Mouse (Mus musculus) heart, embryonic 10.5 days (tissue): ENCODE results near the gene Tada1. TPM values are rescaled to one million over a fixed set of nuclear protein-coding genes. Genes with fewer than 3 reads are reported as not detected.

Source experiments
- DNase-seq: peaks from one replicate; pipeline ENCODE4 v3.0.0-alpha.2; 2017; ENCODE audit warnings: low spot score
- H3K27ac ChIP-seq: fragments of 300-500 bp; sonication (generic); 2 replicates; pipeline ENCODE4 v1.5.1; 2016; ENCODE audit warnings: mild to moderate bottlenecking
- H3K27me3 ChIP-seq: fragments of 300-500 bp; sonication (generic); 2 replicates; pipeline ENCODE4 v1.6.1; 2016; ENCODE audit warnings: mild to moderate bottlenecking; ENCODE audit not compliant: poor library complexity, insufficient read depth, severe bottlenecking
- H3K36me3 ChIP-seq: fragments of 300-500 bp; sonication (generic); 2 replicates; pipeline ENCODE4 v1.6.1; 2016; ENCODE audit warnings: mild to moderate bottlenecking, moderate library complexity
- H3K4me1 ChIP-seq: fragments of 300-500 bp; sonication (generic); 2 replicates; pipeline ENCODE4 v1.6.1; 2016; ENCODE audit warnings: mild to moderate bottlenecking
- H3K4me3 ChIP-seq: fragments of 300-500 bp; sonication (generic); 2 replicates; pipeline ENCODE4 v1.5.1; 2016; ENCODE audit warnings: mild to moderate bottlenecking, moderate library complexity
- H3K9me3 ChIP-seq: fragments of 300-500 bp; sonication (generic); 2 replicates; pipeline ENCODE4 v1.6.1; 2016; ENCODE audit warnings: mild to moderate bottlenecking, moderate library complexity
- WGBS: fragments of 180-500 bp; shearing (Covaris S2); methylation state at CpG from one replicate; pipeline ENCODE4 v1.1.7; 2016; 5-methylcytosine and 5-hydroxymethylcytosine counted together
- polyA plus RNA-seq: library from polyadenylated mRNA; unstranded; fragments of >200 nt; fragmentation: Nextera tagmentation; extraction: Ambion mirVana; gene quantifications from 2 replicates; pipeline ENCODE4 v1.2.1, GENCODE M21; 2016

The Tada1 gene
- 35.6 and 44.5 TPM in 2 replicates for polyA plus RNA-seq

DNA sequence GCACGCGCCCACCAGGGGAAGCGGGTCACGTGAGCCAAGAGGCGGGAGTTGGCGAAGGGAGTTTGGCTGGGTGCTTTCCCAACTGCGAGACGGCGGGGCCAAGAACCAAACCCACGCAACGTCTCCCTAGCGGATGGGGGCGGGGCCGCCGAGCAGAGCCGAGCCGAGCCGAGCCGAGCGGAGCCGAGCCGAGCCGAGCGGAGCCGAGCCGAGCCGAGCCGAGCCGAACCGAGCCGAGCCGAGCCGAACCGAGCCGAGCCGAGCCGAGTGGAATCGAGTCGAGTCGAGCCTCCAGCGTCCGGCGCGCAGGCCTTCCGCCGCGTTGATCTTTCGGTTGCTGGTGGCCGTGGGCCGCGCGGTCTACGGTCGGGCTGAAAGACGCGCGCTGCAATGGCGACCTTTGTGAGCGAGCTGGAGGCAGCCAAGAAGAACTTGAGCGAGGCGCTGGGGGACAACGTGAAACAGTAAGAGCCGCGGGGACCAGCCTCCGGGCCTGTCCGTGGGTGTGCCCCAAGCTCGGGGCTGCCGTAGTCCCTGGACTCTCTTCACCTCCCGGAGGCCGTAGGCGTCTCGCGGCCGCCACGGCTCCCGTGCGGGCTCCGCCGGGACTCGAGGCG lies at the start of gene Tada1:
TSS of gene Tada1 (plus strand) at position 85 of the 617 bp plus-strand sequence.
- Histone ChIP-seq H3K27ac (peak within 1 kb of the TSS; percentile 99), H3K9me3 (no peaks in the 10 kb centered on the region), H3K36me3 (peaks cover 22% of the 10 kb centered on the region), H3K4me1 (peaks cover 7% of the 10 kb centered on the region), H3K4me3 (peak within 1 kb of the TSS; percentile 100), H3K27me3 (no peaks in the 10 kb centered on the region)
- WGBS, result under 1% methylated on average over 81 of the region's 81 CpGs
- peak; percentile 97 for DNase-seq

DNA sequence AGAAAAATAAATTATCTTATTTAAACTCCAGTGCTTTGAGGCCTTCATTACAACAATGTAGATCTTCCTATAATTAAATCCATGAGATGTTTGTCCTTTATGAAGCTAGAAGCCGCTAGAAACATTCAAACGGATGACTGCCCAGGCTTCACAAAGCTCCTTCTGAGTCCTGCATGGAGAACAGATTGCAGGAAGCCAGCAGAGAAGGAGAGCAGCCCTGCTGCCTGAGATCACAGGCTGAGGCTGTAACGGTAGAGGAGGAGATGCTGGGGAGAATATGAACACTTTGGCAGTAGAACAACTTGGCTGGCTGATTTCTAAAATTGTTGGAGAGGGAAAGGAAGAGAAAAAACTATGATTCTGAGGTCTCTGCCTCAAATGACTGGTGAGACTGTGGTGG lies 48.1 kb upstream of the Tada1 start:
- Histone ChIP-seq H3K4me1 (no peaks in the 10 kb centered on the region), H3K36me3 (no peaks in the 10 kb centered on the region), H3K27me3 (no peaks in the 10 kb centered on the region), H3K9me3 (no peaks in the 10 kb centered on the region), H3K27ac (no peak overlapping the region), H3K4me3 (no peak overlapping the region)
- WGBS, result 69% methylated on average over 3 of the region's 3 CpGs
- no peak for DNase-seq

DNA sequence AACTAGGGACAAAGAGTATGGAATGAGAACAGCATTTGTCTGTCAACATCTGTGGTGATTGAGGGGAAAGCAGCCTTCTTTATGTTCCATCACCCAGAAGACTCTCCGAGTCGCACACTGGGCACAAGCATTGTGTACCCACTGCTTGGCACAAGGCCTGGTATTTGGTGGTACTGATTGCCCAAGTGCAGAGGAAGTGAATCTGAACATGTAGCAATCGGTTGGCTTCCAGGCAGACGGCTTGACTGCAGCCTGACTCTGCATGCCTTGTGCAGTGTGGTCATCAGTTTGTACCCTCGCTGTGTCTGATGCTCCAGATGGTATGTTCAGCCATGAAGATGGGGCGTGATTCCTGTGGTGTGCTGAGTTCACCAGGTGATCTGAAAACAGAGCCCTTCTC lies 39.8 kb upstream of the Tada1 start:
- H3K4me3 ChIP-seq, result no peak overlapping the region

DNA sequence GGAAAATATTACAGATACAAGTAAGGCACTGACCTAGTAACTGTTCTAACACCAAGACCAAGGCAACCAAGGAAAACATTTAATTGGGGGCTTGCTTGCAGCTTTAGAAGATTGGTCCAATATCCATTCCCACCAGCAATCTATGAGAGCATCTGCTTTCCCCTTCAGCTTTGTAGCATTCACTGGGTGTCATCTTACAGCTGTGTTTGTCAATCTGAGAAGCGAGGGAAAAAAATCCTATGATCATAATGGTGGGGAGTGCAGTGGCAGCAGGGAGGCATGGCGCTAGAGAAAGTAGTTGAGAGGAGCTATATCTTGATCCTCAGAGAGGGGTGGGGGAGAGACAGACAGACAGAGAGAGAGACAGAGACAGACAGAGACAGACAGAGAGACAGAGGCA lies 36.8 kb upstream of the Tada1 start:
- Histone ChIP-seq H3K9me3 (no peaks in the 10 kb centered on the region), H3K4me1 (no peaks in the 10 kb centered on the region), H3K27me3 (no peaks in the 10 kb centered on the region), H3K4me3 (no peak overlapping the region), H3K27ac (no peak overlapping the region), H3K36me3 (no peaks in the 10 kb centered on the region)
- WGBS, result 64% methylated on average over 2 of the region's 2 CpGs
- peak; percentile 10 for DNase-seq

More for the DNA sequence above, 39.8 kb upstream of the Tada1 start:
- no peaks in the 10 kb centered on the region for H3K27me3 ChIP-seq
- no peak overlapping the region for H3K27ac ChIP-seq
- whole genome bisulfite sequencing, result 80% methylated on average over 6 of the region's 6 CpGs
- H3K4me1 ChIP-seq, result no peaks in the 10 kb centered on the region
- DNase-seq, result peak; percentile 58
- no peaks in the 10 kb centered on the region for H3K36me3 ChIP-seq
- H3K9me3 ChIP-seq, result no peaks in the 10 kb centered on the region

DNA sequence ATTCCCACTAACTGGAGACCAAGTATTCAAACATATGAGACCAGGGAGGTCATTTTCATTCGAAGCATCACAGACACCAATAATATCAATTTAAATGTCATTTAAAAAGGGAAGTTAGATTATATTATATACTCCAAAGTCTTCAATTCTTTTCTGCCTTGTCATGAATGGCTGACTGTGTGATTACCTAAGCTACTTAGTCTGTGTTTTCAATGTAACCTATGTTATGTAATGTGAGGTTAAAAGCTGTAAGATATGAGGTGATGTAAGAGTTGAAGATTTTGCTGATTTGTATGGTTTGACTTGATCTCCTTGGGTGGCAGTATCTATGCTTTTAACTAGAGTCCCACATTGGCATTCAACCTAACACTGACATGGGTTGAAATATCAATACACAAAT lies 36.4 kb upstream of the Tada1 start:
- Histone ChIP-seq H3K27me3 (no peaks in the 10 kb centered on the region), H3K4me1 (no peaks in the 10 kb centered on the region), H3K27ac (no peak overlapping the region), H3K4me3 (no peak overlapping the region), H3K9me3 (no peaks in the 10 kb centered on the region), H3K36me3 (no peaks in the 10 kb centered on the region)
- DNase-seq, result no peak
- 81% methylated on average over 1 of the region's 1 CpGs for WGBS

DNA sequence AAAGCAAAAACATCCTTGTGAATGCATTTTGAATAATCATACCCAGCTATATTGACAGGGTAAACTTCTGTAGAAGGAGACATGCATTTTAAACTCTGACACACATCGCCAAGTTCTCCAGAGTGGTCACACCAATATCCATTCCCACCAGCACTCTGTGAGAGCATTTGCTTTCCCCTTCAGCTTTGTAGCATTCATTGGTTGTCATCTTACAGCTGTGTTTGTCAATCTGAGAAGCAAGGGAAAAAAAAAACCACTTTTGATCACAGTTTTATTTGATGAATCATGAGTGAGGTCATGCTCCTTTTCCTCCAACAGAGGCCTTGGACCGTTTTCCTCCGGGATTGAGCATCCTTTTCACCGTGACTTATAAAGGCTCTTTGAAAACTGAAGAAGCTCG lies 35.3 kb upstream of the Tada1 start:
- H3K27ac ChIP-seq, result no peak overlapping the region
- H3K36me3 ChIP-seq, result no peaks in the 10 kb centered on the region
- H3K9me3 ChIP-seq, result no peaks in the 10 kb centered on the region
- H3K4me3 ChIP-seq, result no peak overlapping the region
- 86% methylated on average over 5 of the region's 5 CpGs for WGBS
- no peak for DNase-seq
- H3K4me1 ChIP-seq, result no peaks in the 10 kb centered on the region
- H3K27me3 ChIP-seq, result no peaks in the 10 kb centered on the region

DNA sequence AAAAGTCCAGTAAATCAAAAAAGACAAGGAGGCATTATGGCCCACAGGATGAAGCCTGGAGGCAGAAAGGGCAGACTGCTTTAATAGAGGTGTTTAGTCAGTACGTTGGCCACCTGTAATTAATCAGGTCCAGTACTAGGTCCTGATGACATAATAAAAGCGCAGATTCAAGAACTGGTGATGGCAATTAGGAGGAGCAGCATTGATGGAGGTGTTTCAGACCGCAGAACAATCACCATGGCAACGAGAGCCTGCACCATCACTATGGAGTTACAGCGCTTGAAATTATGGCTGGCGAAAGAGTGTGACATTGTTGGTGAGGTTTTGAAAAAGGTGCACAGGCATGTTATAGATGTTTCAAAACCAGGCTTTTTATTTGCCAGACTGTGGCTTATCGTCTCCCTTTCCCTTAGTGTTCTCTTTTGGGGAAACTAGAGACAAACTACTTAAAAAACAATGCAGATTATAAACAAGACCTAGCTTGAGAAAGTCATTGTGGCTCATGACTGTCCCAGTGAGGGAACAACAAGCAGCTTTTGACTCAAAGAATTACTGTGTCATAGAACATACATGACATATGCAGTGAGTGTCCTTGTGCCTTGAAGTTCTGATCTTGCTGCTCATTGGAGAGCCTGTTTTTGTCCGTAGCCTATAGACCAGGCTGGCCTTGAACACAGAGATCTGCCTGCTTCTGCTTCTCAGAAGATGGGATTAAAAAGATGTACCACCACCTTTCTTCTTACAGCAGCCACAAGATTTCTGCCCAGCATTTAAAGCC lies 34.4 kb upstream of the Tada1 start:
- Histone ChIP-seq H3K4me3 (no peak overlapping the region), H3K27ac (no peak overlapping the region), H3K9me3 (no peaks in the 10 kb centered on the region), H3K36me3 (no peaks in the 10 kb centered on the region), H3K4me1 (no peaks in the 10 kb centered on the region), H3K27me3 (no peaks in the 10 kb centered on the region)
- no peak for DNase-seq
- WGBS, result 76% methylated on average over 8 of the region's 8 CpGs

DNA sequence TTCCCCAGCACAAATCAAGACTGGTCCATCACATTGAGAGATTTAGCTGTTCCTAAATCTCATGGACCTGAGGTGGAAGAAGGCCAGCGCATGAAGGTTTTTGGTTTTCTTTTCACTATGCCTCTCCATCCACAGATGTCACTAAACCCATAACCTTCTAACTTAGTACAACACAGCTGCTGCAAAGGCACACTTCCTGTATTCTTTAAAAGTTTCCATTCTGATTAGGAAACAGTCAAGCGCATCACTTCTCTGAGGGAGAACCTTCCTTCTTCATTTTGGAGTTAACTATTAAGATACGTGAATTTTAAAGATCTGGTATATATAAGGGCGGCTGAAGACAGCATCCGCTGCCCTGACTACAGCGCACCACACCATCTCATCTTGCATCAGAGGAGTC lies 33.3 kb upstream of the Tada1 start:
- Histone ChIP-seq H3K27ac (no peak overlapping the region), H3K9me3 (no peaks in the 10 kb centered on the region), H3K4me1 (no peaks in the 10 kb centered on the region), H3K36me3 (no peaks in the 10 kb centered on the region), H3K4me3 (no peak overlapping the region), H3K27me3 (no peaks in the 10 kb centered on the region)
- no peak for DNase-seq
- WGBS, result 86% methylated on average over 6 of the region's 6 CpGs

DNA sequence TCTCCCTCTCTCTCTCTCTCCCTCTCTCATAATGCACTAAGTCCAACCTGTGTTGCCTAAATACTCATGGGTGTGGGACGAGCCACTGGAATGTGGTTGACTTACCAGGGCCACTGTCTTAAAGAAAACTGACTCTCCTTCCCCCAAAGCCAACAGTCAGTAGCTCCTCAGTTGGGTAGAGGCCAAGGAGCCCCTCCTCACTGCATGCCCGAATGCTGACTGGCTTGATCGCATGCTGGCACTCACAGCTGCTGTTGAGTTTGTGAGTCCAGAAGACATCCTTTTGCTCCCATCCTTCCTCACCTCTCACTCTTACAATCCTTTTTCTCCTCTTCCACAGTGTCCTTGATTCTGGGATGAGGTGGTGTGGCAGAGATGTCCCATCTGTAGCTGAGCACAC lies 32.0 kb upstream of the Tada1 start:
- no peak overlapping the region for H3K4me3 ChIP-seq
- no peaks in the 10 kb centered on the region for H3K36me3 ChIP-seq
- no peak overlapping the region for H3K27ac ChIP-seq
- DNase-seq, result no peak
- 80% methylated on average over 3 of the region's 3 CpGs for WGBS
- H3K4me1 ChIP-seq, result no peaks in the 10 kb centered on the region
- H3K9me3 ChIP-seq, result no peaks in the 10 kb centered on the region
- H3K27me3 ChIP-seq, result no peaks in the 10 kb centered on the region

DNA sequence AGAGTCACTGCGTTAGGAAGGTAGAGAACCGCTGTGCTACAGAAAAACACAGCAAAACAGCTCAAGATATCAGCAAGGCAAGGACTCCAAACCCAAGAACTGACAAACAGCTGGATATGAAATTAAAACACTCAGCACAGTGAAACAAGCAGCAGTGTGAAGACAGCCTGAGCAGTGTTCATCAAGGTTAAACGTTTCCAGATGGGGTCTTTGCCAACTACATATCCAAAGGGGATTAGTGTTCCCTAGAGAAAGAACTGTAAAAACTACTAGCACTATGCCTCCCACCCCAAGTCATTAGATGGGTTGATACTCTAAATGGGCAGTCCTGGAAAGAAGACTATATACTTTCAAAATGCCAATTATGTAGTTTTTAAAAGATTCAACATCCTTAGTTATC lies 29.6 kb upstream of the Tada1 start:
- H3K27ac ChIP-seq, result no peak overlapping the region
- no peaks in the 10 kb centered on the region for H3K27me3 ChIP-seq
- no peak overlapping the region for H3K4me3 ChIP-seq
- WGBS, result 73% methylated on average over 3 of the region's 3 CpGs
- no peak for DNase-seq
- no peaks in the 10 kb centered on the region for H3K36me3 ChIP-seq
- no peaks in the 10 kb centered on the region for H3K9me3 ChIP-seq
- H3K4me1 ChIP-seq, result no peaks in the 10 kb centered on the region

DNA sequence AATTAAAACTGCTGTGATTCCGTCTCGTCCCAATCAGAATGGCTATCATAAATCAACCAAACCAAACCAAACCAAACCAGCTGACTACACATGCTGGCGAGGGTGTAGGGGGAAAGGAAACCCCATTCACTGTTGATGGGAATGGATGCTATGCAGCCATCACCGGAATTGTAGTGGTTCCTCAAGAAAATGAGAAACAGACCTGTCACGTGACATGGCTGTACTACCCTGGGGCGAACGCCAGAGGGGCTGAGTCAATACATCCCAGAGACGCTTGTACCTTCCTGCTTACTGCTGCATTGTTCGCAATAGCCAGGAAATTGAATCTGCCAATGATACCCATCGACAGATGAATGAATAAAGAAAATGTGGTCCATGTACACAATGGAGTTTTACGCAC lies 29.1 kb upstream of the Tada1 start:
- no peak overlapping the region for H3K27ac ChIP-seq
- 82% methylated on average over 11 of the region's 11 CpGs for WGBS
- no peak overlapping the region for H3K4me3 ChIP-seq
- H3K36me3 ChIP-seq, result no peaks in the 10 kb centered on the region
- no peaks in the 10 kb centered on the region for H3K27me3 ChIP-seq
- no peak for DNase-seq
- H3K4me1 ChIP-seq, result no peaks in the 10 kb centered on the region
- no peaks in the 10 kb centered on the region for H3K9me3 ChIP-seq

DNA sequence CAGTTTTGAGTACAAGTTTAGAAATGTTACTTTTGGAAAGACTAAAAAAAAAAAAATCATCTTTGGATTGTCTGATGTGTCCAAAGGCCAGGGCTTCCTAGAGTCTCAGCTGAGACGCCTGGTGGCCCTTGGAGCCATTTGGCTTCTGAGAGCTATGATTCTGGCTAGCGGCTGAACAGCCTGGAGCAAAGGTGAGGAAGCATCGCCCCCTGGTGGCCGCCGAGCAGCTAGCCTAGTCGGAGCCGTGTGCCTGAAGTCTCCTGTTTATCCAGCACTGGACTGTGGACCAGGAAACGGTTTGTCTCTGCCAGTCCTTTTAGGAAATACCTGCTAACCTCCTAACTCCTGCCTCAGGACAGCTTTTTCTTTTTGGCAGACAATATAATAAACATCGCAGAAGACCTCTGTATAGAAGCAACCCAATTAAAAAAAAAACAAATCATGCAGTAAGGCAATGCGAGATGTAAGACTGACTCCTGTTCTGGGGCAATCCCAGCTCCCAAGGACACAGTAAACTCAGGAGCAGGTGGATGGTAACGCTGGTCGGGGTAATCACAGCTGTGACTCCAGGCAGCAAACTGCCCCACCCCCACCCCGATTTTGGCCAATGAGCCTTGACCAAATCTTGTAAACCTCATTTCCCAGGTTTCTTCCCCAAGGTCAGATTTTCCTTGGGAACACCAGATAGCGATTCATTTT lies 18.6 kb upstream of the Tada1 start:
- no peaks in the 10 kb centered on the region for H3K4me1 ChIP-seq
- H3K9me3 ChIP-seq, result no peaks in the 10 kb centered on the region
- peak; percentile 87 for DNase-seq
- no peak overlapping the region for H3K27ac ChIP-seq
- H3K27me3 ChIP-seq, result no peaks in the 10 kb centered on the region
- no peaks in the 10 kb centered on the region for H3K36me3 ChIP-seq
- H3K4me3 ChIP-seq, result no peak overlapping the region
- 28% methylated on average over 14 of the region's 14 CpGs for WGBS

DNA sequence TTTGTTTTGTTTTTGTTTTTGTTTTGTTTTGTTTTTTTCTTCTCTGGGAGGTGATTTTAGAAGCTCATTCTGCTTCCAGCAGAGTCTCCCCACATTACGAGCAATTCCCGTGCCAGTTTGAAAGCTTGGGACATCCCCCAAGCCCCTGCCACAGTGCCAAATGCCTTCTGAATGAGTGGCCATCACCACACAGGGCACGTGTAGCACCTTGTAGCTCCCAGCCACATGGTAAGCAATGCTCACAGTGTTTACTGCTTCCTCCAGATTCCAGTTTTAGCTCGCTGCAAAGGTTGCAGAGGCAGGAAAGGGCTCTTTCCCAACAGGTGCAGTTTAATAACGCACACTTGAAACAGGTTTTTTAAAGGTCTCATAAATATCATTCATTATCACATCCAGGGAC lies 18.0 kb upstream of the Tada1 start:
- Histone ChIP-seq H3K9me3 (no peaks in the 10 kb centered on the region), H3K27ac (no peak overlapping the region), H3K4me1 (no peaks in the 10 kb centered on the region), H3K4me3 (no peak overlapping the region), H3K27me3 (no peaks in the 10 kb centered on the region), H3K36me3 (no peaks in the 10 kb centered on the region)
- DNase-seq, result no peak
- WGBS, result 84% methylated on average over 5 of the region's 5 CpGs
